Mouse (Mus musculus) neural tube, embryonic 13.5 days (tissue): ENCODE measurements around the gene Dohh. TPM values are rescaled to one million over a fixed set of nuclear protein-coding genes. Genes with fewer than 3 reads are reported as not detected.
A peak's percentile ranks its signal among the peaks of the same experiment; 100 is the strongest.

Experiments used
- ATAC-seq: fragments of 200-750 bp; cut with Nextera tagmentation; 2 replicates; pipeline ENCODE4 v1.8.0; 2017; ENCODE audit warnings: low read depth, mild to moderate bottlenecking, moderate TSS enrichment, moderate library complexity
- H3K27ac ChIP-seq: fragments of 300-500 bp; sonication (generic); replicated peaks from 2 replicates; pipeline ENCODE4 v1.5.1; 2015; ENCODE audit warnings: moderate library complexity, mild to moderate bottlenecking, inconsistent platforms
- H3K27me3 ChIP-seq: fragments of 300-500 bp; sonication (generic); 2 replicates; pipeline ENCODE4 v1.6.1; 2015; ENCODE audit warnings: mild to moderate bottlenecking, inconsistent platforms
- H3K36me3 ChIP-seq: fragments of 300-500 bp; sonication (generic); 2 replicates; pipeline ENCODE4 v1.6.1; 2015; ENCODE audit warnings: mild to moderate bottlenecking, inconsistent platforms
- H3K4me1 ChIP-seq: fragments of 300-500 bp; sonication (generic); replicated peaks from 2 replicates; pipeline ENCODE4 v1.6.1; 2015; ENCODE audit warnings: inconsistent platforms
- H3K4me2 ChIP-seq: fragments of 300-500 bp; sonication (generic); 2 replicates; pipeline ENCODE4 v1.6.1; 2015; ENCODE audit warnings: inconsistent platforms, mild to moderate bottlenecking, moderate library complexity
- H3K4me3 ChIP-seq: fragments of 300-500 bp; sonication (generic); 2 replicates; pipeline ENCODE4 v1.5.1; 2015; ENCODE audit warnings: mild to moderate bottlenecking, inconsistent platforms
- H3K9ac ChIP-seq: fragments of 300-500 bp; sonication (generic); 2 replicates; pipeline ENCODE4 v1.6.1; 2015; ENCODE audit warnings: moderate library complexity, mild to moderate bottlenecking, inconsistent platforms
- H3K9me3 ChIP-seq: fragments of 300-500 bp; sonication (generic); 2 replicates; pipeline ENCODE4 v1.6.1; 2016; ENCODE audit warnings: inconsistent platforms
- WGBS: fragments of 180-500 bp; shearing (Covaris S2); methylation state at CpG from one replicate; pipeline ENCODE4 v1.1.7; 2015; 5-methylcytosine and 5-hydroxymethylcytosine counted together
- polyA plus RNA-seq: library from polyadenylated mRNA; unstranded; fragments of >200 nt; fragmentation: Nextera tagmentation; extraction: Ambion mirVana; gene quantifications from 2 replicates; pipeline ENCODE4 v1.2.1, GENCODE M21; 2015

Gene Dohh
- polyA plus RNA-seq, 1 experiment from 2014 or later: 75.2 TPM

DNA sequence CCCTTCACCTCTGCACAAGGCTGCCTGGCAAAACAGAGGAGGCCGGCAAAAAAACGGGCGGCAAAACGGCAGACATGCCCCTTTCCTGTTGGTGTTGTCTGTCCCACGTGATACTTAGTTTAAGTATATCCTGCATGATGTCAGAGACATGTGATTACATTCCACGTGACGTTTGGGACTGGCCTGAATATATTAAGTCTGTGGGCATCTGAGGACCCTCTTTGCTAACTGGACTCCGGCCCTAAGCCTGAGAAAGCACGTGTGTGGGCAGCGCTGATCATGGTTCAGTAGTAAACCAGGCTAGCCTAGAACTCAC, 16.9 kb downstream of the Dohh start:
- WGBS: 23% methylated on average over 10 of the region's 10 CpGs
- Histone ChIP-seq H3K4me1 (peaks cover 71% of the 10 kb centered on the region), H3K36me3 (peaks cover 47% of the 10 kb centered on the region), H3K4me3 (no peak overlapping the region), H3K27ac (peak overlapping the region; percentile 95), H3K4me2 (peak overlapping the region; percentile 39), H3K9me3 (no peaks in the 10 kb centered on the region), H3K27me3 (0 out of 2 replicates have a peak, but pooled peaks cover 3% of the 10 kb centered on the region), H3K9ac (no peak overlapping the region)
- 0 out of 2 replicates have a peak, but pooled peaks have one; percentile 0 for ATAC-seq

DNA sequence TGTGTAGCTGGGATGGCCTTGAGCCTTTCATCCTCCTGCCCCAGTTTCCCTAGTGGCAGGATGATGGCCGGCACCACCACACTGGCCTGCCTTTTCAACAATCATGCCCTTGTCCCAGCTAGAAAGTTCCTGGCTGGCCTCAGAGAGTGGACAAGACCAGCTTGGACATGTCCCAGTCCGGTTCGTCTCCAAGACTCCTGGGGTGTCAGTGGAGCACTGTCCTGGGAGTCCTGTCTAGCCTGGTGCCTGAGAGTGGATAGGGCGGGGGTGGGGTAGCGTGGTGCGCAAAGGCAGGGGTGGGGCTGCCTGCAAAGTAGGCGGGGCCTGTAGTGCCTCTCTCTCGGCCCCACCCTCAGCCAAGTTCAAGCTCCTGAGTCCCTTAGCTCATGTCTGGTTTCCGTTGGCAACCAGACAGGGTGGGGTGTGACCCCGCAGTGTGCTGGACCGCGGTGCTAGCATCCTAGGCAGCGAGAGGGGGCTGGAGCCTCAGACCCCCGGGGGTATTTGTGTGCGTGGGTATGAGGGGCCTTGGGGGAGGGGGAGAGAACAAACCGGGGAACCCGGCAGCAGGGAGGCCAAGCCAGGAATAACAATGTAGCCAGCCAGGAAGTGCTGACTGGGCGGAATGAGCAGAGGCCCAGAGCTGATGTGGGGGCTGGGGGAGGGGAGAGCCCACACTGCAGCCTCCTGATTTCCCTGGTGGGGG, 17.4 kb downstream of the Dohh start:
- Histone ChIP-seq H3K4me2 (peak overlapping the region; percentile 39), H3K9me3 (no peaks in the 10 kb centered on the region), H3K27ac (peak overlapping the region; percentile 95), H3K27me3 (peaks cover 7% of the 10 kb centered on the region), H3K36me3 (peaks cover 52% of the 10 kb centered on the region), H3K9ac (peak overlapping the region; percentile 55), H3K4me3 (no peak overlapping the region; the same call in 1 of the 2 replicates), H3K4me1 (peaks cover 71% of the 10 kb centered on the region)
- 4% methylated on average over 18 of the region's 18 CpGs for WGBS
- ATAC-seq: peak; percentile 68

DNA sequence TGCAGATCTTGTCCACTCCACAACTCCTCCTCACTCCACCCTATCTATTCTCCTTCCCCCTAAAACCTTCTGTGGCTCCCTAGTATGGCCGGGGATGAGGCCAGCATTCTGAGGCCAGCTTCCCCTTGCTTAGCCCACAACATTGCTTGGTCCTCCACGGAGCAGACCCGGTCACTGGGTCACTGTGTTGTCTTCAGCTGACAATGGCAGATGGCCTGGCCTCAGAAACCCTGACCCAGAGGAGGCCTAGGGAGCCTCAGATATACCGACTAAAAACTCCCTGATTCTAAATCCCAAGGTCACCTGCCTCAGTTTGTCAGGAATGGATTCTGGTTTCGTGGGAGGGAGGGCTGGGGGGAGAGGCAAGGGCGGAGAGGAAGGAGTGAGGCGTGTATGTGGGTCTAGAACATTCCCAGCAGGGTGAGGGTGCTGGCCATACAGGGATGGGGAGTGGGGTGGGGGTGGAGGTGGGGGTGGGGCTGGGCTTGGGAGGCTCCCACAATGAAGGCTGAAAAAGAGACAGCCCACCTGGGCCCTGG, 18.1 kb downstream of the Dohh start:
- H3K4me1 ChIP-seq: peaks cover 72% of the 10 kb centered on the region
- no peak overlapping the region; the same call in 1 of the 2 replicates for H3K4me3 ChIP-seq
- WGBS: 15% methylated on average over 7 of the region's 7 CpGs
- no peak; the same call in 1 of the 2 replicates for ATAC-seq
- H3K36me3 ChIP-seq: peaks cover 58% of the 10 kb centered on the region
- no peaks in the 10 kb centered on the region for H3K9me3 ChIP-seq
- H3K4me2 ChIP-seq: peak overlapping the region; percentile 39
- H3K27me3 ChIP-seq: peaks cover 13% of the 10 kb centered on the region
- H3K9ac ChIP-seq: peak overlapping the region; percentile 55
- H3K27ac ChIP-seq: peak overlapping the region; percentile 95

DNA sequence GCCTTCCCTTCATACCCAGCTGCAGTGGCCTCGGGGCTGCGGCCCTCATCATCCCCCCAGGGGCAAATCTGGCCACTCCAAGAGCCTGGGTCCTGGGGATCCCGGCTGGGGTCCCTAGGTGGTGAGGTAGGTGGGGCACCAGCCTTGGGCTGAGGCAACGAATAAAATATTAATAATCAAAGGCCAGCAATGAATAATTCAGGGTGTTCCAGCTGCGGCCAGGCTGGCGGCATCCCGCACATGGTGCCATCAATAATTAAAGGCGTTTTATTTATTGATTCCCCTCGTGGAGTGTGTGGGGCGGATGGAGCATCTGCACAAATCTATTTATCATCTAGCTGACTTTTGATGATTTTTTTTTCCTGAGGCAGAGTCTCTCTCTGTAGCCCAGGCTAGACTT, 19.3 kb downstream of the Dohh start:
- WGBS: 31% methylated on average over 10 of the region's 10 CpGs
- no peak overlapping the region for H3K4me3 ChIP-seq
- peak overlapping the region; percentile 95 for H3K27ac ChIP-seq
- peak overlapping the region; percentile 55 for H3K9ac ChIP-seq
- peaks cover 24% of the 10 kb centered on the region for H3K27me3 ChIP-seq
- ATAC-seq: no peak
- peaks cover 81% of the 10 kb centered on the region for H3K4me1 ChIP-seq
- no peaks in the 10 kb centered on the region for H3K9me3 ChIP-seq
- peaks cover 59% of the 10 kb centered on the region for H3K36me3 ChIP-seq
- H3K4me2 ChIP-seq: no peak overlapping the region

DNA sequence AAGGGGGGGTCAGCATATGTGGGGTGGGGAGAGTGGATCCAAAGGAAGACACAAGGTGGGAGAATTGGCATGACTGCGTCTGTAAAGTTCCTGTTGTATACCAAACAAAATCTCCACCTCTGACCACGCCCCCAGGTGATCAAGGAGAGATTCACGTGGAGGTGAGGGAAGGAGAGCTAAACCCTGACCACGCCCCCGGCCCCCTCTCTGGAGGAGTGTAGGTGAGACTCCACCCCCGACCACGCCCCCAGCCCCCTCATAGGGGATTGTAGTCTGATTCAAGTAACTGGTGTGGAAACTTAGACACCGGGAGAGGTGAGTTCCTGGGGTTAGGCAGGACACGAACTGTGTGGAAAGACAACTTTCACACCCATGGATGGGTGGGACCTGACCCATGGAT, 19.9 kb downstream of the Dohh start:
- Histone ChIP-seq H3K9ac (no peak overlapping the region), H3K4me1 (peaks cover 86% of the 10 kb centered on the region), H3K36me3 (peaks cover 59% of the 10 kb centered on the region), H3K9me3 (no peaks in the 10 kb centered on the region), H3K27ac (peak overlapping the region; percentile 95; the same call in 1 of the 2 replicates), H3K4me3 (no peak overlapping the region), H3K27me3 (peaks cover 25% of the 10 kb centered on the region), H3K4me2 (no peak overlapping the region)
- no peak for ATAC-seq
- 15% methylated on average over 9 of the region's 9 CpGs for WGBS

DNA sequence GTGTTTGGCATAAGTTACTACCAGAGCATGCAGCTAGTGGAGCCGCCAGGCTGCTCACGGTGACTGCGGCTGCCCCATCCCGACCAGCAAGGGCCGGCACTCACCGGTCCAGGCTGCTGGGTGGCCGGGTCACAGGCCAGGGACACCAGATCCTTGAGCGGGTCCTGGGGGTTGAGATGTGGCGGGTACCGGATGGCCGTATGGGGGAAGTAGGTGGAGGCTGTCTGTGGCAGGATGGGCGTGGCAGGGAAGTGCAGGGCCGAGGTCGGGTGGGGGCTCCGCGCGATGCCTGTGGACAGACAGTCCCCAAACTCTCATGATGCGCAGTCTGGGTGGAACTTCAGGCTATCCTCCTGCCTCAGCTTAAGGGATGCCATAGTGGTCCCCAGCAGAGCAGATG, 20.5 kb downstream of the Dohh start:
- no peaks in the 10 kb centered on the region for H3K9me3 ChIP-seq
- no peak overlapping the region for H3K4me3 ChIP-seq
- 0 out of 2 replicates have a peak overlapping the region, but pooled peaks have one; percentile 26 for H3K9ac ChIP-seq
- ATAC-seq: no peak
- no peak overlapping the region; the same call in 1 of the 2 replicates for H3K27ac ChIP-seq
- WGBS: 54% methylated on average over 17 of the region's 18 CpGs
- H3K36me3 ChIP-seq: peaks cover 53% of the 10 kb centered on the region
- no peak overlapping the region for H3K4me2 ChIP-seq
- H3K27me3 ChIP-seq: peaks cover 24% of the 10 kb centered on the region
- H3K4me1 ChIP-seq: peaks cover 87% of the 10 kb centered on the region

GRCm38 (mm10) chr10:81405588-81406201, 21.5 kb downstream of the Dohh start:
- H3K4me3 ChIP-seq: no peak overlapping the region
- H3K9ac ChIP-seq: no peak overlapping the region
- H3K36me3 ChIP-seq: peaks cover 43% of the 10 kb centered on the region
- H3K27me3 ChIP-seq: peaks cover 22% of the 10 kb centered on the region
- no peak for ATAC-seq
- H3K4me2 ChIP-seq: peak overlapping the region; percentile 49; the same call in 1 of the 2 replicates
- no peaks in the 10 kb centered on the region for H3K9me3 ChIP-seq
- H3K27ac ChIP-seq: peak overlapping the region; percentile 67; the same call in 1 of the 2 replicates
- peaks cover 87% of the 10 kb centered on the region for H3K4me1 ChIP-seq
- WGBS: 42% methylated on average over 13 of the region's 13 CpGs

GRCm38 (mm10) chr10:81406504-81407440, 22.5 kb downstream of the Dohh start:
- peaks cover 22% of the 10 kb centered on the region for H3K27me3 ChIP-seq
- WGBS: 21% methylated on average over 24 of the region's 24 CpGs
- H3K4me3 ChIP-seq: peak overlapping the region; percentile 27
- peak overlapping the region; percentile 61 for H3K9ac ChIP-seq
- no peak for ATAC-seq
- H3K4me2 ChIP-seq: peak overlapping the region; percentile 49
- H3K36me3 ChIP-seq: peaks cover 42% of the 10 kb centered on the region
- H3K9me3 ChIP-seq: no peaks in the 10 kb centered on the region
- H3K27ac ChIP-seq: peak overlapping the region; percentile 67
- H3K4me1 ChIP-seq: peaks cover 87% of the 10 kb centered on the region

- peaks cover 48% of the 10 kb centered on the region for H3K36me3 ChIP-seq
- WGBS: 26% methylated on average over 31 of the region's 31 CpGs
- peaks cover 87% of the 10 kb centered on the region for H3K4me1 ChIP-seq
Observed at GRCm38 (mm10) chr10:81407539-81408423, 23.6 kb downstream of the Dohh start.

GRCm38 (mm10) chr10:81408424-81408729, 24.1 kb downstream of the Dohh start:
- Histone ChIP-seq H3K36me3 (peaks cover 49% of the 10 kb centered on the region), H3K4me2 (peak overlapping the region; percentile 49; the same call in 1 of the 2 replicates), H3K9ac (peak overlapping the region; percentile 38; the same call in 1 of the 2 replicates), H3K9me3 (no peaks in the 10 kb centered on the region), H3K27ac (peak overlapping the region; percentile 67; the same call in 1 of the 2 replicates), H3K4me1 (peaks cover 87% of the 10 kb centered on the region), H3K4me3 (no peak overlapping the region), H3K27me3 (peaks cover 22% of the 10 kb centered on the region)
- no peak for ATAC-seq
- 36% methylated on average over 13 of the region's 13 CpGs for WGBS

More at GRCm38 (mm10) chr10:81407539-81408423, 23.6 kb downstream of the Dohh start:
- Histone ChIP-seq H3K27me3 (peaks cover 22% of the 10 kb centered on the region), H3K9me3 (no peaks in the 10 kb centered on the region), H3K4me2 (peak overlapping the region; percentile 49), H3K9ac (peak overlapping the region; percentile 61), H3K4me3 (peak overlapping the region; percentile 27), H3K27ac (peak overlapping the region; percentile 67)
- no peak; the same call in 1 of the 2 replicates for ATAC-seq

GRCm38 (mm10) chr10:81408871-81409291, 24.7 kb downstream of the Dohh start:
- H3K9me3 ChIP-seq: no peaks in the 10 kb centered on the region
- peak; percentile 12; the same call in 1 of the 2 replicates for ATAC-seq
- H3K36me3 ChIP-seq: peaks cover 46% of the 10 kb centered on the region
- H3K9ac ChIP-seq: no peak overlapping the region
- no peak overlapping the region for H3K4me3 ChIP-seq
- H3K27ac ChIP-seq: peak overlapping the region; percentile 61; the same call in 1 of the 2 replicates
- peak overlapping the region; percentile 22; the same call in 1 of the 2 replicates for H3K4me2 ChIP-seq
- peaks cover 22% of the 10 kb centered on the region for H3K27me3 ChIP-seq
- 18% methylated on average over 9 of the region's 9 CpGs for WGBS
- peaks cover 87% of the 10 kb centered on the region for H3K4me1 ChIP-seq
